Mouse (Mus musculus): ENCODE measurements around the gene Sdk2. TPM values are rescaled to one million over a fixed set of nuclear protein-coding genes. Genes with fewer than 3 reads are reported as not detected.

Sdk2 gene
- polyA plus RNA-seq, 1 experiment = 0.47 TPM

DNA sequence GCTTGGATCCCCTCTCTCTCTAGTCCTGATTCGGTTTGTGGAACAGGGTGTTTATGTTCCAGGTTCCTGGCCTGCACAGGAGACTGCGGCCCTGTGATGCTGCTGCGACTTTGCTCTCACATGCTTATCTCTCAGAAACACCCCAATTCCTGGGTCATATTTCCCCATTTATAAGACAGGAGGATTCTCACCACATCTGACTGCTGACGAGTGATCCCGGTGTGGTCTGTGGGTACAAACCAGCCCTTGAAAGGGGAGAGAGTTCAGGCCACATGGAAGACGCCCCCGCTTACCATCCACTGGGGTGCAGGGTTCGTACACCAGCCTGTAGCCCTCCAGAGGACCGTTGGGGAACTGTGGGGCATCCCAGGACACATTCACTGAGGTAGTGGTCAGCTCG lies 260.9 kb downstream of the Sdk2 start:
- WGBS = 73% methylated on average over 10 of the region's 10 CpGs
- no peak for DNase-seq (ENCODE audit: low read depth, low spot score)

DNA sequence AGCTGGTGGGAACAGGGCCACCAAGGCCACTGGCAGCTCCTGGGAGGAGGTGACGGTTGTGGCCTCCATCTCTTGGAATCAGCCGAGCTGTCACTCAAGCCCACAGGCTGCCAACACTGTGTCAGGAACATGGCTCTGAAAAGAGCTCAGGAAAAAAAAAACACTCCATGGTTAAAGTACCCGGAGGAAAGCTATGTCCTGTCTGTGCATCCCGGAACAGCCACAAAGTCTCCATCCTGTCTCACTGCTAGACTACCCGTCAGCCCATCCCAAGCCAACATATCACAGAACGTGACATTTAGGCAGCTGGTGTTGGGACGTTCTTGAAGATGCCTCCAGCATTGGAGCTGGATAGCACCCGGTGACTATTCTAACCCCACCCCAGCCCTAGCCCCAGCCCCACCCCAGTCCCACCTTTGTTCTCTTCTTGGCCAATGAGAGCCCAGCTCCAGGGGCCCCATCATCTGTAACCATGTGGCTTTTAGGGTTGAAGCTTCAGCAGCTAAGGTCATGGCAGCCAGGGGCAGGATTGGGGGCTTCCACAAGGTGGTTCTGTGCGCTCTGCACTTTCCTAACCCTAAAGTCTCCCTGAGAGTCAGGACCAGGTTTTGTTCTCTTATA lies 263.4 kb downstream of the Sdk2 start:
- DNase-seq (ENCODE audit: low read depth, low spot score) = no peak
- WGBS = 67% methylated on average over 9 of the region's 9 CpGs

DNA sequence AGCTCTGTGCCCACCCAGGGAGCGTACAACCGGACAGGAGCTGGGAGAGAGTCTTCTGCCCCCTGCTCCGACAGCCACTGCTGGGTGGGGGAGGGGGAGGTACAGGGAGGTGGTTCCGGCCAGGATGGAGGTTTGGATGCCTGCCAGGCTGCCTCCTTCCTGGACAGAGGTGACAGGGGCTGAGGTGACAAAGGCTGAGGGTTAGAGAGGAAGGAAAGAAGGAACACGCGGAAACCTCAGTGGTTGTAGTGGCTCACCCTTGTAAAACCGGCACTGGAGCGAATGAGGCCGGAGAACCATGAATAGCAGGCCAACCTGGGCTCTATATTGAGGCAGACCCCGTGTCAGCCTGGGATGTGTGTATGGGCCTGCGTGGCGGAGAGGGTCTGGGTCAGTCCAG lies 264.4 kb downstream of the Sdk2 start:
- no peak for DNase-seq (ENCODE audit: low read depth, low spot score)
- WGBS = 47% methylated on average over 12 of the region's 12 CpGs

DNA sequence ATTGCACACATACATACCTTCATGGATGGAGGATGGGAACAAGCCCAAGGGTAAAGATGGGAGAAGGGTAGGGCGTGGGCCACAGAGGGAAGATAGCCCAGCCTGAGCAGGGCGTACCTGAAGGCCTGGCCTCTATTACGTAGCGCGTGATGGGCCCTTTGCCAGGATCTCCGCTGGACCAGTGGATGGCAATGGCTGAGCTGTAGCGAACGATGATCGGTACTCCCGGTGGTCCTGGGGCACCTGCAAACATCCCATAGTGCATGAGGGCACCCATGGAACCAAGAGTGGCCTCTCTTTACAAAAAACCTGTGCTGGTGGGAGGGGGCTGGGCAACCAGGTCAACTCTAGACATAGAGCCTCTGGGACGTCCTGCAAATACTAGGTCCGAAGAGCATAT lies 266.8 kb downstream of the Sdk2 start:
- DNase-seq (ENCODE audit: low read depth, low spot score) = no peak
- 94% methylated on average over 12 of the region's 12 CpGs for WGBS

DNA sequence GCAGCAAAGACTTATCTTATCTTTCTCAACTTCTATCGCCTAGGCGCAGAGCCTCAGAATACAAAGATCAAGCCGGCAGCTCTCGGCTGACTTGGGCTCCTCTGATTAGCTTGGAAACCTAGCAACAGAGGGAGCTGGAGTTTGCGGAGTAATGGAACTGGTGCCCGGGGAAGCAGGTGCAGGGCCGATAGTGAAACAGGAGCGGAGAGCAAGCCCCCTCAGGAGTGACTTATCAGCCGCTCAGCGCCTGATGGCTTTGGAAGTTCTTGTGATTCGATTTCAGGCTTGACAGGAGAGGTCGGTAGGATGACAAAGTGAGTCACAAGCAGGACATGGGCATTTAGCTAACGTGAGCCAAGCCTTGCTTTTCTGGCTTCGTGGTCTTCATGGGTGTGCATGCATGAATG lies 267.8 kb downstream of the Sdk2 start:
- WGBS = 65% methylated on average over 14 of the region's 14 CpGs
- no peak for DNase-seq (ENCODE audit: low read depth, low spot score)

DNA sequence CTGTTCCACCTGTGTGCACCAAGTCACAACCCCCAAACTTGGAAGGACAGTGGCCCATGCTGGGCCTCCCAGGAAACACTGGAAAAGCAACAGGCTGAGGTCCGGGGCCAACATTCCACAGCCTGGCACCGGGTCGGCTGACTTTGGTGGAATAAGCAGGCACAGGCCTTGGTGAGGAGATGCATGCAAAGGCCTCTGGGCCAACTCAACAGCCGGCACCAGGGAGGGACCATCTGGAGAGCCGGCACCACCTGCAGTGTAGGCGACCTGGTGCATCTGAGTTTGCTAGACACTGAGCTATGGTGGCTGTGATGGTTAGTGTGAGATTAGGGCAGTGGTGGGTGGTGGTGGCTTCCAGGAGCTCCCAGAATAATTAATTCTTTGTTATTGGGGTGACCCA lies 268.8 kb downstream of the Sdk2 start:
- DNase-seq (ENCODE audit: low read depth, low spot score) = no peak
- 82% methylated on average over 6 of the region's 6 CpGs for WGBS

DNA sequence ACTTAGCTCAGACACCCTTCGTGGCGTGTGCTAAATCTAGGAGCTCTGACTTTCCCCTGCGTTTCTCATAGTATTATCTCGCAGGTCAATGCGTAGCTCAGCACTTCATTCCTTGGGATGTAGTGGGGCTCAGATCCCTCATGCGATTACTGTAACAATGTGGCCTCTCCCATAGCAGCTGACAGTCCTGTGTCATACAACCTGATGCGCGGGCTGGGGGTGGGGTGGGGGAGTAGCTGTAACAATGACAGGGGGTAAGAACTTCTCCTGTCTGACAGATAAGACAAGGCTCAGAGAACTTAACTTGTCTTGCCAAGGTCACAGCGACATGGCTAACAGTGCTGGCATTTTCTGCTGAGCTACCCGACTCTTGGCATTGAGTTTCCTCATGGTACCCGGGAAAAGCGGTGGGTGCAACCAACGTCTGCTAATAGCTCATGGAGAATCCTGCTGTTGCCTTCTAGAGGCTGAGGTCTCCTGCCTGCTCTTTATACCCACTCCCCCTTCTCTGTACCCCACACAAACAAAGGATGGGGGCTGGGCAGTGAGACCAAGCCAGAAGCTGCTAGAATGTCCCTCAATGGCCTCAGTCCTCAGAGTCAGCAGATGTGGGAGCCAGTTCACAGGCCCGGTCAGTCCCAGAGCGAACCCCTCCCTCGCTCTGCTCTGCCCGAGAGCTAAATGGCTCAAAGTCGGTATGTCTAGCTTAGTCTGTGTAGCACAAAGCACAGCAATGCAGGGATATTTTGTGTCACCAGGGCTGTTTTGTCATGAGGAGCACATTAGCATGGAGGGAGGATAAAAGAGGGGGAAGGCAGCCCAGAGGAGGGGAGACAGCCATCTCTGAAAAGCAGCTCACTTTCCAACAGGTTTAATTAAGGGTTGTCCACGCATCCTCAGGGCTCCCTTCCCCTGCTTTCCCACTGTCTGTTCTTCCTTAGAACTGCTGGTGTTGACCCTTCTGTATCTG lies 269.5 kb downstream of the Sdk2 start:
- 82% methylated on average over 19 of the region's 19 CpGs for WGBS

DNA sequence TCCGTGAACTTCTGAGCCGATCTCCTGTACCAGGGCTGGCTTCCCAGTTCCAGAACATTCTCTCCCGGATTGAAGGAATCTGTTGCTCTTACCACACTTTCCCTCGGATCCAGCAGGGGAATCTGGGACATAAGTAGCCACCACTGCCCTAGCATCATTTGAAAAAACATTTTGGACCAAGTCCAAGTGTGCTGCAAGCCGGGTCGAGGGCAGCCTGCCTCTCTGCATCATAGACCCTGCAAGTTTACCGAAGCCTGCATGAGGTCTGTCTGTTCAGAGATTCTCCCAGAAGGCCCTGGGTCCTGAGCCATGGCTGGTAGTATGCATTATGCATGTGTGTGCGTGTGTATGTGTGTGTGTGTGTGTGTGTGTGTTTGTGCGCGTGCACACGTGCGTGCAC lies 271.0 kb downstream of the Sdk2 start:
- 72% methylated on average over 12 of the region's 12 CpGs for WGBS
- no peak for DNase-seq (ENCODE audit: low read depth, low spot score)

More for the DNA sequence above, 269.5 kb downstream of the Sdk2 start:
- DNase-seq (ENCODE audit: low read depth, low spot score) = no peak

DNA sequence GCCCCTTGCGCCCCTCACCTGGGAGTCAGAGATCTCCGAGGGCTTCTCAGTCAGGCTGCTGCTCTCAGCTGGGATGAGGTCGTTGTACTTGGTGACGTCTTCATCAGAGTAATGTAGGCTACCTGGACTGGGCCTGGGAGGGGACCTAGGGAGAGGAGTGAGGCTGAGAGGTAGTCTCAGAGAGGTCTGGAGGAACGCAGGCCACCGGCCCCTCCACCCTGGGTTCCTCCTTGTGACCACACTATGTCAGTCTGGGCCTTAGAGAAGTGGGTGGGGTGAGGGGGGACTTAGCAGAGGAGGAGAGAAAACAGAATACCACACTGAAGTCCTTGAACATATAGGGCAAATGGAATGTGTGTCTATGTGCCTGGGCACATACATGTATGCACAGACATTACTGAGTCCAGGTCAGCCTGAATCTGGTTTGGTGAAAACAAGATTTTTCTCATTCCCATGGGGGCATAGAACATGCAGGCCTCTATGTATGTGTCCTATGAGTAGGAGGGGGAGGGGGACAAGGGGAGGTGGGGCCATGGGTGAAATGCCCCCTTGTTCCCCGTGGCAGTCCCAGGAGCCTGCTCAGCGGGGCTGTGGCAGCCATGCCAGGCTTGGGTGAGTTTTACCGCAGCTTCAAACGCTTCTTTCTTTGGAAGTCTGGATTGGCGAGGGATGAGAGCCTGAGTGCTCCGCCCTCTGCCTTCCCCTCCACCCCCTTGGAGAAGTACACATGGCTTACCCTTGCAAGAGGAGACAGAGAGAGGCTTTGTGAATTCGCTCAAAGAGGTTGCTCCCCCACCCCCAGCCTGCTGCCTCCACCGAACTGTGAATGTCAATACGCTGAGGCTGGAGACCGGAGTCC lies 275.3 kb downstream of the Sdk2 start:
- no peak for DNase-seq (ENCODE audit: low read depth, low spot score)
- 71% methylated on average over 16 of the region's 16 CpGs for WGBS

DNA sequence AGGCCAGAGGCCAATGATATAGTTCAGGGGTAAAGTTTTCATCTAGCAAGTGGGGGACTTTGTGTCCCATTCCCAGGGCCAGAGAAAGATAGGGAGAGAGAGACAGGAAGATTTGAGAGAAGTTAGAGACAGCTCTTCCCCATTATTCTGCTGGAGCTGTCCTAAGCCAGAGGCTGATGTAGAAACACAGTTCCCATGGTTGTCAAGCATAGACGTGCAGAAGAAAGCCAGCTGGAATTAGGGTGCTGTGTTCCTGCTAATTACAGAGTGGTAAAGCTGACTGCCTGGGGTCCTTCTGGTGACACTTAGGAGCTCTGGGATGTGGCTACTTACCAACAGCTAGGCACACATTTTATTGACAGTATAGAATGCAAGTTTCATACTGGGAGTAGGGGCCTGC lies 277.7 kb downstream of the Sdk2 start:
- no peak for DNase-seq (ENCODE audit: low read depth, low spot score)
- WGBS = 41% methylated on average over 1 of the region's 1 CpGs

DNA sequence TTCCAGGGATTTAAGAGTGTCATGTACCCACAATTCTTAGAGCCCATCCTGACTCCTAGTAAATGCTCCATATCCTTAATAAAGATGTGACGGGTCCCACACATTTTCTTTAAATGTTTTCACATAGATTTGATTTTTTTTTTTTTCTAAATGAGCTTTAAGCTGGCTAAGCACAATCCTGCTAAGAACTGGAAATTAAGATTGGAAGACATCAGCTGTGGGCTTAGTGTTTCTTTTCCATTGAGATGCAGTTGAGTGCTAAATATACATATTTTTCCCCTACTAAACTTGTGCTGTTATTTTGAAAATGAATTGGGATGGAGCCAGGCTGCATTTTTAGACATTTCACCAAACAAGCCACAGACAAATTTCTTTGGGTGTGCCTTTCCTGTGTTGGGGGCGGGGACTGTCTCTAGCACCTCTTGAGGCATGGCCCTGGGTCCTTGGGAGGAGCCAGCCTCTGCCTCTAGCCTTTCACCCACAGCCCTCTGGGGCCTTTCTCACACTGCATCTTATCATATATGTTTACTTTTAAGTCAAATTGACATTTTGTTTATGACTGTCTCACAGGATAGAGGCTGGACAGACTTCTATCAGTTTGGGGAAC lies 278.6 kb downstream of the Sdk2 start:
- WGBS = 61% methylated on average over 2 of the region's 2 CpGs
- DNase-seq (ENCODE audit: low read depth, low spot score) = no peak

DNA sequence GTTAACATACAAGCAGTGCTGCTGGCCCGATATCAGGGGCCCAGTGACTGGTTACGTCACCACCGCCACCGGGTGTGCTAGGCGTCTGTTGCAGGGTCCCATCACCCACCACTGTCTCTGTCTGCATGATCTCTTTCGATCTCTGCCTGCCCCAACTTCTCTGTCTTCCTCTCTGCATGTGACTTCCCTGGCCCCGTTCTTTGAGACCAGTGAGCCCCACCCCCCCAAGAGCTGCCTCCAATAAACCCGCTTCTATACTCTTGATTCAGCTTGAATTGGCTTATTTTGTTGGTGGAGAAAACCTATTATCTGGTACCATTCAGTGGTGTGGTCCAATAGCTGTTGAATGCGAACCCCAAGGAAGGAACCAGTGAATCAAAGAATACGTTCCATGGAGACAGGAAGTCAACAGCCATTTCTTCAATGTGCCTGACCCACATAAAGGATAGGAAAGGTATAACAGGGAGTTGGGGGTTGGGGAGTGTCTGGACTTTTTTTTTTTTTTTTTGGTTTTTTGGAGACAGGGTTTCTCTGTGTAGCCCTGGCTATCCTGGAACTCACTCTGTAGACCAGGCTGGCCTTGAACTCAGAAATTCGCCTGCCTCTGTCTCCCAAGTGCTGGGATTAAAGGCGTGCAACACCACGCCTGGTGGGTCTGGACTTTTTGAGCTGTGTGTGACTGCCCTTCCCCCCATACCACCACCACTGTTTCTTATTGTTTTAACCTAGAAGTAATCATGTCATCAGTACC lies 279.2 kb downstream of the Sdk2 start:
- DNase-seq (ENCODE audit: low read depth, low spot score) = no peak

DNA sequence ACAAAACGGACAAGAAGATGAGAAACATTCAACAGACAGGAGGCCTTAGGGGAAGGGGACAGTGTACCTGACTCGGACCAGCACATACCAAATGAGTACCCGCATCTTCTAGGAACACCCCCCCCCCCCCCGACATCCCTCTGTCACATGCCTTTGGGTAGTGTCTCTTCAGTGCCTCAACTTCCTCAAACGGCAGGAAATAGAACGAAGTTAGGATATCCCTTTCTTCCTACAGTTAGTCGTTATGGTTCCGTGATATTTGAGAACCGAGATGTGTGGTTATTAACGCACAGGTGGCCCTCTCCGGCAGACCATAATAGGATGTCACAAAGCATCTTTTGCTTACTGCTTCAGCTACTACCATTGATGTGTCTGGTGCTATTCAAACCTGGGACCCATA lies 279.8 kb downstream of the Sdk2 start:
- DNase-seq (ENCODE audit: low read depth, low spot score) = no peak
- WGBS = 85% methylated on average over 11 of the region's 11 CpGs

More for the DNA sequence above, 279.2 kb downstream of the Sdk2 start:
- WGBS = 88% methylated on average over 13 of the region's 13 CpGs

DNA sequence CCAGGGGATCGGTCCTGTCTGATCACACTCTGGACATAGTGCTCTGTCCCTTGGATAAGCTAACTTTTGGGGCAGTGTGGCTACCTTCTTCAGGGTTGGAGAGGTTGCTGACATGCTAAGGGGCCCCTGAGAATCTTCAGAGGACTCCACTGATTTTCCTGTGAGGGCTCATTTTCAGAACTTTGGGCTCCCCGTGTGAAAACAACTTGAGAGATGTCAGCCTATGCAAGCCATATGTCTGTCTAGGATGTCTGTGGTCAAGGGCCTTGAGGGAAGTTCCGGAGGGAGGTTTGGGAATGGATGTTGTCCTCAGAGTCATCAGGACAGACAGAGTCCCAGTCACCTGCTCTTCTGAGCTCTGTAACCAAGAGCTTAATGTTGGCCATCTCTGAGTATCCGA lies 280.5 kb downstream of the Sdk2 start:
- WGBS = 66% methylated on average over 4 of the region's 4 CpGs
- no peak for DNase-seq (ENCODE audit: low read depth, low spot score)

DNA sequence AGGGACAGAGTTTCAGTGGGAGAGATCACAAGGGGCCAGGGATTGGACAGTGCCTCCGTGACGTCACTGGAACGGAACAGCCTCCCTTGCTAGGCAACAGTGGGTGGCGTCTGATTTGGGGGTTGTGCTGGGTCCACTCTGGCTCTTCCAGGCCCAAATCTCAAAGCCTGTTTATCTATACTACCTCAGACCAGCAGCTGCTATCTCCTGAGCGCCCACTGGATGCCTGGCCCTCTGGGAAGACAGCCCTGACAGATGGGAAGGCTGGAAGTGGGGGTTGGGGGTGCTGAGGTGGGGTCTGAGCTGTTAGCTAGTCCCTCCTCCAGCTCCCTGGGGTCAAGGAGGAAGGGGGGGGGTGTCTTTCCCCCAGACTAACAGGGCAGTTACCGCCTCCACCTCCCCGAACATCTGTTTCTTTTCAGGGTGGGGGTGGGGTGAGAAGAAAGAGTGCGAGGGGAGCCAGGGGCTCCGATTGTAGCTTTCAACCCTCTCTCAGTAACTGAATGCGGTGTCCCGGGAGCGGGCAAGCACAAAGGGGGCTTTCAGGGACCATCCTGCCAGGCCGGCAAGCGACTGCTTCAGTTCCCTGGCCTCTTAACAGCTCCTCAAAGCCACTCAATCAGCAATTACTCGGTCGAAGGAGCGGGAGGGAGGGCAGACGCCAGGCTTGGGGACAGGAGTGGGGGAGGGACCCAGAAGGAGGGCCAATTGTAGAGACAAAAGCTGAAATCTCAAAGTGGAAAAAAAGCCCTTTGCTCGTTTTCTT lies 281.3 kb downstream of the Sdk2 start:
- no peak for DNase-seq (ENCODE audit: low read depth, low spot score)
- 43% methylated on average over 19 of the region's 19 CpGs for WGBS

DNA sequence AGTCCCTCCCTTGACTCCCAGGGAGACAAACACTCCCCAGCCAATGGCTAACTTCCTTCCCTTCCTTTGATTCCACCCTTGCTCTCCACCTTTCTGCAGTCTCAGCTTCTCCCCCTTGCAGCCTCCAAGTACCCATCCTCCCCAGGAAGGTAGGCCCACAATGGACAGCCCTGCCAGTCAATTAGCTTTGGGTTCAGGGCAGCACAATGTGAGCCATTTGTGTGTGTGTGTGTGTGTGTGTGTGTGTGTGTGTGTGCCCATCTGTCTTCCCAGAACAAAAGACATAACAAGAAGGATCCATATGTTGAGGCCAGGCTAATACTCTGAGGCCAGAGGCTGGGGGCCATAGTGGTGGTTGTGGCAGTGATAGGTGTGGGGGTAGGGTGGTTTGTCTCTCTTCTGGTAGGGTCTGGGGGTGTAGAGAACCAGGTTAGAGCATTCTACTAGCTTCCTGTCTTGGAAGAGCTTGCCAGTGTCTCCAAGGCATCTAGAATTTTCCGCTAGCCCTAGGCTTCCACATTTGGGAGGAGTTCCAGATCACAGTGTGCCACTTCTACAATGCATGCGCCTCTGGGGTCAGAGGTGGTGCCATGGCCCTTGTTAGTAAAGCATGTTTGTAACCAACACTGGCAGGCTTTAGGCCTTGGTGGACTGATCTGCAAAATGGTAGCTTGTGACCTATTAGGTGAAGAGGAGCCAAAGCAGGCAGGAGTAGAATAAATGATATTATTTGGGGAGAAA lies 282.0 kb downstream of the Sdk2 start:
- WGBS = 78% methylated on average over 2 of the region's 2 CpGs
- DNase-seq (ENCODE audit: low read depth, low spot score) = no peak

DNA sequence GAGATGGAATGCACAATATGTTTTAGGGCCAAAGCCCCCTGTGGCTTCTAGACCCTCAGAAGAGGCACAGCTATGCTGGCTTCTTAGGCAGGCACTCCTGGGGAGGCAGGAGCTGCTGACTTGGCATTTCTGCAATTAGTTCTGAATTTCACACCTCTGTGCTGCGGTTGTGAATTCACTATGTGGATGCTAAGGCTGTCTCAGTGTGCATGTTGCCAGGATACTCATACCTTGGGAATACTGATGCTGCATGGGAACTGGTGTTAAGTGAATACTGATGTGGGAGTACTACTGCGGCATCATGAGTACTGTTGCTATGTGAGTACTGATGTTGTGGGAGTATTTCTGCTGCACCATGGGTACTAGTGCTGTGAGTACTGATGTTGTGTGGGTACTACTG lies 284.4 kb downstream of the Sdk2 start:
- no peak for DNase-seq (ENCODE audit: low read depth, low spot score)
- 96% methylated on average over 2 of the region's 2 CpGs for WGBS

DNA sequence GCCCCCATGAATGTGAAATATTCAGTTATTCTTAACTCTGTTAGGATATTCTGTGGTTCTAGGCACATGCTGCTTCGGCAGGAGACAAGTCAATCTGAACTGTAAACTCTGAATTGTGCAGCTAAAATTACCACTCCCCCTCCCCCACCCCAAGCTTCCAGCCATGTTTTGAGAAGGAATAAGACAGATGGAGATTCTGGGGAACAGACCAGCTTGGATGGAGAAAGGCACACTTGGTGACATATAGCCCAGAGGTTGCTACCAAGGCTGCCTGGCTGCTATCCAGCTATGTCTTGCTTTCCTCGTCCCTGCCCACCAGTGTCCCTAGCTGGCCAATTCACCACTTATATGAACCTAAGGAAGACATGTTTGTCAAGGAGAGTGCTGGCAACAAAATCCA lies 284.8 kb downstream of the Sdk2 start:
- no peak for DNase-seq (ENCODE audit: low read depth, low spot score)
- WGBS = 50% methylated on average over 2 of the region's 2 CpGs

All from large intestine, adult 2 months (tissue).